Mouse (Mus musculus) heart, postnatal 25 days (tissue): ENCODE data around the gene Rab6a. TPM values are rescaled to one million over a fixed set of nuclear protein-coding genes. Genes with fewer than 3 reads are reported as not detected.

Experiments used
- DNase-seq: peaks from one replicate; pipeline ENCODE4 v3.0.0; 2022; ENCODE audit warnings: low spot score
- intact Hi-C: fragments of 180-260 bp; cut with DNase I; formaldehyde crosslinking; loops from one replicate; pipeline ENCODE4 v1.15.1; 2025
- total RNA-seq, 2 experiments: library from RNA; stranded (reverse); gene quantifications; 2 replicates each; pipeline ENCODE4 v1.2.3; 2021

Rab6a gene
- total RNA-seq, 2 experiments from 2014 or later, result 61.3 to 68.2 TPM

DNA sequence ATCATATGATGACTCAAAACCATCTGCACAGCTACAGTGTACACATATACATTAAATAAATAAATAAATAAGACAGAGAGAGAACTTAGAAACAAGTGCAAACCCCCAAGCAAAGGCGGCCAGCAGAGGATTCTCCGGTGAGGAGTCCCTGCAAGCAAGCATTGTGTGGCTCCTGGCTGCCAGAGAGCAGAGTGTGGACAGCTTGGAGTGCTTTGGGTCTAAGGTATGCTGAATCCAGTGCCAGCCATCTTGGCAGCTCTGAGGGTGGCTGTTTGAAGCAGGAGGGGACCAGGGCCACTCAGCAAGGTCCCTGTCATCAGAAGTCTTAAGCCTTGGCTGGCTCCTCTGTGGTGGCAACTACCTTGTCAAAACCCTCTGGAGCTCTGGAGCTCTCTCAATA is 67.7 kb downstream of the Rab6a start:
- intact Hi-C loops, result no loop called here
- no peak for DNase-seq

DNA sequence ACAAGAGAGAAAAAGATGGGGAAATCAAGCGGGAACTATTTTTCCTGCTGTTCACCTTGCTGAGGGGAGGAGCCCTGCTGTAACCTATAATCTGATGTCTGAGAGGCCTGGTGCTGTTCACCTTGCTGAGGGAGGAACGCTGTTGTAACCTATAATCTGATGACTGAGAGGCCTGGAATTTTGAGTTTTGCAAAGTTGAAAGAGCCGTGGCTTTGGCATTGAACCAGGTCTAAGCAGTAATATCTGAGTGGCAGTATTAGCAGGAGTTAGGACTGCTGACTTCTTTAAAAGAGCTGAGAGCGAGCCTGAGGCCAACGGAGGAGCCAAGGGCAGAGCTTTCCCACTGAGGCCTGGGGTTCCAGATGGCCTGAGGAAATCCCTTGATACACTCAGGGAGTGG is 70.8 kb downstream of the Rab6a start:
- intact Hi-C loops, result no loop called here
- DNase-seq, result no peak

DNA sequence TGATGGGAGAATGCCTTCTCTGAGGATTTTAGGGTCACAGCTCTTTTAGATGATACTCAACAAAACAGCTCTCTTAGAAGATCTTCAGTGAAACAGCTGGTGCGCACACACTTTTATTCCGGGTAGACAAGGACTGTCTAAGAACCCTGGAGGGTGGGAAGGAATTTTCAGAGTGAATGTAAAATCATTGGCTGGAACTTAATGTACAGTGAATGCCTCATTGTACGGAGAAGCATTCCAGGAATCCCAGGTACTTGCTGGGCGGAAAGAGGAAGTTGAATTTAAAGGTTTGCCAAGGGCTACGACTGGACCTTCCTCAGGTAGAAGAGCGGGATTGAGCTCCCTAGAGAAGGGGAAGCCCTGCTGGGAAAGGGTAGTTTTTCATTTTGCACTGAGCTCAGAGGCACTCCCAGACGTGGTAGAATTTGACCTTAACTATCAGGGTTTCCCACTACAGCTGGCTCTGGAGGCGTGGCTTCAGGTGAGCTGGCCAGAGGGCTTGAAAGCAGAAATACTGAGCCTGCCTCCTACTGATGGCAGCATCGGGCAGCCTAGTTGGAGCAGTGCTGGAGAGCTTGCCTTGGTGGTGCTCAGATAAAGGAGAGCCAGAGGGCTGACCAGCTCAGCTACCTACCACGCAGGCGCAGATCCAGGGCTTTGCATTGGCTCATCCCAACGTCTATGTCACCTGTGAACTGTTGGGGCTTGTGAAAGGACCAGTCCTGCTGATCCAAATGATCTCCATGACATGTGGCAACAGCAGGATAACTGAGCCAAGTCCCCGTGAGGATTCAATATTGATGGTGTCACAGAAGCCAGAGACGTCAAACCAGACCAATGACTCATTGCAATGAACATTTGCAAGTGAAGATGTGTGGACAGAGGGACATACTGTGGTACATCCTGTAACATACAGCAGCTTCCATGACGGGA is 72.0 kb downstream of the Rab6a start:
- intact Hi-C loops, result no loop called here
- no peak for DNase-seq

DNA sequence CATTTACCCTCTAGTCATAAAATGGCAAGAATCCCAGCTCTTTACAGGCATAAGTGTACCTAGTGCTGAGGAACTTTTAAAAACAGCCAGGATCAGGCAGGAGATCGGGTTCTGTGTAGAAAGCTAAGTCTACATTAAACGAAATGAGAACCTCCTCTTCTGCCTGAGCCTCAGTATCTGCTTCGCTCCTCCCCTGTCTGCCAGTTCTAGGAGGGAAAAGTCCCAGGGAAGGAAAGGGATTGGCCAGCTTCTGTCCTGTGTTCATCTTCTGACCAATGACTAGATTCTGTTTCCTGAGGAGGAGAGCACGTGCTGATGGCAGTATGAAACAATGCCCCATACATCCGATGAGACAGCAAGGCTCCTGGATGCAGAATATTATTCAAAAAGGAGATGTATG is 73.9 kb downstream of the Rab6a start:
- intact Hi-C loops, result no loop called here
- DNase-seq, result no peak

DNA sequence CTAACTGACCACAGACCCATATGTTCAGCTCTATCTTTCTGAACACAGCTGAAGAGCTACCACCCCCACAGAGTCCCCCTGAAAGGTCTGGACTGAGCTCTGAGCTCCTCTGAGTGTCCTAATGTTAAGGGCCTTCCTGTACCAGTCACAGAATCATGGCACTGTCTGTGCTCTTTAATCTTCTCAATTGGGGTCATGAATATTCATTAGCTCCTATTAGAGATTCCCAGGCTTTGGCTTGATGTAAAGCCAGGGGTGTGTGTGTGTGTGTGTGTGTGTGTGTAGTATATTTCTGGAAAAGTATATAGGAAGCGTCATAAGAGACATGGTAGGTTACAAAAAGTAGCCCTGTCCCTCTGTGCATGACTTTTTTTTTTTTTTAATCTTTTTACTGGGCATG is 76.0 kb downstream of the Rab6a start:
- no peak for DNase-seq

DNA sequence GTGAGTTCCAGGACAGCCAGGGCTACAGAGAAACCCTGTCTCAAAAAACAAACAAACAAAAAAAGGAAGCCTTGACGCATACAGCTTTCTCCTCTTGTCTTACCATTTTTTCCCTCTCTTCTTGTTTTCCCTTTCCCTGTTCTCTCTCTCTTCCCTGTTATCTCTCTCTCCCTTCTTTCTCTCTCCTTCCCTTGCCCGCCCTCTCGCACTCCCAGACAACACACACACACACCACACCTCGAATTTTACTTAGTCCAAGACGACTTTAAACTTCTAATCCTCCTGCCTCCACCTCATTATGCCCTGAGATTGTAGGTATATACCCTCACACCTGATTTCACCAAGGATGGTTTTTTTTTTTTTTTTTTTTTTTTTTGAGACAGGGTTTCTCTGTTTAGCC is 76.9 kb downstream of the Rab6a start:
- intact Hi-C loops, result loop anchor here (1.0 to 2.0 kb wide), 4 partner anchors 21 to 163 kb away; partner anchors contain the start of gene Fam168a

More for the DNA sequence above, 76.0 kb downstream of the Rab6a start:
- intact Hi-C loops, result no loop called here

DNA sequence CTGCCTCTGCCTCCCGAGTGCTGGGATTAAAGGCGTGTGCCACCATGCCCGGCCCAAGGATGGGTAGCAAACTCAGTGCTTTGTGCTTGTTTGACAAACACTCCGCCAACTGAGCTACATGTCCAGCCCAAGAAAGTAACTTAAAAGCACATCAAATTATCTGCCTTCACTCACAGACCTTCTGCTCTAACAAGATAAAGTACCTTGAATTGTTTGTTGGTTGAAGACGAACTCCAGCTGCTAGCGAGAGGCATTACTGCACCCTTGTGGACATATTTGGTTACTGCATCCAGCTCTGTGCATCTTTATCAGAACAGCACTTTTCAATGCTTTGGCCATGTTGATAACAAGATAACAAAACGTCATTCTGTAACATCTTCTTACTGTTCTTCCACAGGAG is 77.3 kb downstream of the Rab6a start:
- no peak for DNase-seq

More for the DNA sequence above, 76.9 kb downstream of the Rab6a start:
- no peak for DNase-seq

DNA sequence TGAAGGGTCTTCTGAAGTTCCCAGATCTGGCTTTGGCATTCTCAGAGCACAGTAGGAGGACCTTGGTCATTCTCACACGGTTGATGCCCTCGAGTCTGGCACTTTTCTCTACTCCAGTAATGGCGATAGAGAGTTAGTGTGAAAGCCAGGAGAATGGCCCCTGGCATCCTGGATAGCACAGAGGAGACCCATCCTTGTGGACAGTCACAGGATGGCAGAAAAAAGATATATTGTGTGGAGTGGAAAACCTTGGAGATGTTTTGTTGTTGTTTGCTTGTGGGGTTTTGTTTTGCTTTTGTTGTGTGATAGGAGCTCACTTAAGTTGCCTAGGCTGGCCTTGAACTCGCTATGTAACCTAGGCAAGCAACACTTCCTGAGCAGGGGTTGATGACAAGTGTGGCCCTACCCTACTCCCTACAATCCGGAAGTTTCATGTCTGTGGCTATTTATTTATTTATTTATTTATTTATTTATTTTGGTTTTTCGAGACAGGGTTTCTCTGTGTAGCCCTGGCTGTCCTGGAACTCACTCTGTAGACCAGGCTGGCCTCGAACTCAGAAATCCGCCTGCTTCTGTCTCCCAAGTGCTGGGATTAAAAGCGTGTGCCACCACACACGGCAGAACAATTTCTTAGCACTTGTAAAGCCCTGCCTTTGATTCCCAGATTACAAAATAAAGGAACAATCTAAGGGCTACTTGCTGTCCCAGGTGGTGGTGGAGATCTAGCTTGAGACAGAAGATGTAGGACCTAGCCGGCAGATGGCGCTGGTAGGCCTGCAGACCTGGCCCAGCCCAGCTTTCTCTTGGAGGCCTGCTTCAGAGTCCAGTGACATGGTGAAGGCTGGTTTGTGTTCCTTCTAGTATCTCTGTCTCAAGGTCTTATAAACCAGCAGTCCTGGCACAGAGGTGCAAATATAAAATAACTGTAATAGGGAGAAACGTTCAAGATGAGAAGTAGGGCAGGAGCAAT is 78.1 kb downstream of the Rab6a start:
- peak; percentile 16 for DNase-seq
- intact Hi-C loops, result loop anchor here (1.0 to 5.0 kb wide), 7 partner anchors 21 to 202 kb away; partner anchors contain the start of gene Fam168a

More for the DNA sequence above, 77.3 kb downstream of the Rab6a start:
- intact Hi-C loops, result loop anchor here (1.0 to 2.0 kb wide), 4 partner anchors 21 to 164 kb away; partner anchors contain the start of gene Fam168a

DNA sequence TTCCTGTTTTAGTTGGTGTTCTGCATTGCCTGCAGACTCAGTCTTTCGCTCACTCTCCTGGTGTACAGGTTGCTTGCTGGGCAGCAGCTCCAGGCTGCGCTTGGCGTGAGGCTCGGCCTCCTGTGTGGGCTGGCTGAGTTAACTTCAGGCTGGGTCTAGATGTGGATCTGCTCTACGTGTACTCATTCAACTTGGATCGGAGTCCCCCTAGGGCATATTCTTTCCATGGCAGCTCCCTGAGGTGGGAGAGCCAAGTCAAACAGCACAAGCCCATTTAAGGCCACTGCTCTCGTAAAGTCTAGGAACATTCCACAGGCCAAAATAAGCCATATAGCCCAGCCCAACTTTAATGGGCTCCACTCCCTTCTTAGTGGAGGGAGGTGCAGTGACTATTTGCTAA is 81.3 kb downstream of the Rab6a start:
- no peak for DNase-seq
- intact Hi-C loops, result loop anchor here (5.0 kb wide), 3 partner anchors 44 to 199 kb away; no protein-coding TSS in a partner anchor

Other genes starting within 250 kb of the Rab6a start
- gene C2cd3, start 235.2 kb upstream of the Rab6a start, total RNA-seq, result 1 to 10 TPM; 8.0 to 9.9 TPM
- gene Ppme1, start 235.1 kb upstream of the Rab6a start, total RNA-seq, result 10 to 100 TPM; 38.3 to 43.4 TPM
- gene Ucp3, start 134.4 kb upstream of the Rab6a start, total RNA-seq, result 10 to 100 TPM; 40.6 to 49.9 TPM
- 100 to 1,000 TPM; 426 to 460 TPM for gene Ucp2, start 114.1 kb upstream of the Rab6a start, total RNA-seq
- gene Dnajb13, start 92.5 kb upstream of the Rab6a start, total RNA-seq, result not detected
- 10 to 100 TPM; 14.1 to 16.3 TPM for gene Coa4, start 70.3 kb upstream of the Rab6a start, total RNA-seq
- 10 to 100 TPM; 67.1 to 79.0 TPM for gene Mrpl48, start 891 bp downstream of the Rab6a start, total RNA-seq
- 1 to 10 TPM; 2.7 to 4.0 TPM for gene Plekhb1, start 55.0 kb downstream of the Rab6a start, total RNA-seq
- gene Fam168a, start 99.2 kb downstream of the Rab6a start, total RNA-seq, result 10 to 100 TPM; 39.2 to 44.9 TPM